Mouse (Mus musculus) heart, embryonic 10.5 days (tissue): ENCODE data around the gene Schip1. TPM values are rescaled to one million over a fixed set of nuclear protein-coding genes. Genes with fewer than 3 reads are reported as not detected.
"Not testable (repeated sequence)": the region's sequence is repeated elsewhere in the genome, so short reads cannot be mapped to it uniquely, and the experiment has no call there.

ENCODE experiments used
- DNase-seq: peaks from one replicate; pipeline ENCODE4 v3.0.0-alpha.2; 2017; ENCODE audit warnings: low spot score
- H3K27ac ChIP-seq: fragments of 300-500 bp; sonication (generic); 2 replicates; pipeline ENCODE4 v1.5.1; 2016; ENCODE audit warnings: mild to moderate bottlenecking
- H3K27me3 ChIP-seq: fragments of 300-500 bp; sonication (generic); 2 replicates; pipeline ENCODE4 v1.6.1; 2016; ENCODE audit warnings: mild to moderate bottlenecking; ENCODE audit not compliant: poor library complexity, insufficient read depth, severe bottlenecking
- H3K36me3 ChIP-seq: fragments of 300-500 bp; sonication (generic); 2 replicates; pipeline ENCODE4 v1.6.1; 2016; ENCODE audit warnings: mild to moderate bottlenecking, moderate library complexity
- H3K4me1 ChIP-seq: fragments of 300-500 bp; sonication (generic); 2 replicates; pipeline ENCODE4 v1.6.1; 2016; ENCODE audit warnings: mild to moderate bottlenecking
- H3K4me3 ChIP-seq: fragments of 300-500 bp; sonication (generic); 2 replicates; pipeline ENCODE4 v1.5.1; 2016; ENCODE audit warnings: mild to moderate bottlenecking, moderate library complexity
- H3K9me3 ChIP-seq: fragments of 300-500 bp; sonication (generic); 2 replicates; pipeline ENCODE4 v1.6.1; 2016; ENCODE audit warnings: mild to moderate bottlenecking, moderate library complexity
- WGBS: fragments of 180-500 bp; shearing (Covaris S2); methylation state at CpG from one replicate; pipeline ENCODE4 v1.1.7; 2016; 5-methylcytosine and 5-hydroxymethylcytosine counted together
- polyA plus RNA-seq: library from polyadenylated mRNA; unstranded; fragments of >200 nt; fragmentation: Nextera tagmentation; extraction: Ambion mirVana; gene quantifications from 2 replicates; pipeline ENCODE4 v1.2.1, GENCODE M21; 2016

Gene Schip1
- polyA plus RNA-seq, 1 experiment from 2014 or later, result 71.0 TPM

- WGBS, result 77% methylated on average over 4 of the region's 4 CpGs
- Histone ChIP-seq H3K27me3 (no peaks in the 10 kb centered on the region), H3K36me3 (no peaks in the 10 kb centered on the region), H3K9me3 (no peaks in the 10 kb centered on the region), H3K4me3 (no peak overlapping the region), H3K4me1 (no peaks in the 10 kb centered on the region), H3K27ac (no peak overlapping the region)
- no peak for DNase-seq
Observed at GRCm38 (mm10) chr3:68077406-68077805, 12.8 kb downstream of the Schip1 start.

GRCm38 (mm10) chr3:68085024-68085423 is 20.4 kb downstream of the Schip1 start:
- Histone ChIP-seq H3K4me3 (no peak overlapping the region), H3K27me3 (no peaks in the 10 kb centered on the region), H3K4me1 (no peaks in the 10 kb centered on the region), H3K9me3 (no peaks in the 10 kb centered on the region), H3K27ac (no peak overlapping the region), H3K36me3 (no peaks in the 10 kb centered on the region)
- DNase-seq, result no peak
- WGBS, result 88% methylated on average over 2 of the region's 2 CpGs

GRCm38 (mm10) chr3:68092108-68092507 is 27.5 kb downstream of the Schip1 start:
- no peak for DNase-seq
- no peaks in the 10 kb centered on the region for H3K4me1 ChIP-seq
- H3K27me3 ChIP-seq, result no peaks in the 10 kb centered on the region
- WGBS, result 78% methylated on average over 4 of the region's 4 CpGs
- H3K9me3 ChIP-seq, result no peaks in the 10 kb centered on the region
- no peaks in the 10 kb centered on the region for H3K36me3 ChIP-seq
- no peak overlapping the region for H3K27ac ChIP-seq
- no peak overlapping the region for H3K4me3 ChIP-seq

GRCm38 (mm10) chr3:68096724-68097431 is 32.3 kb downstream of the Schip1 start:
- whole genome bisulfite sequencing, result 77% methylated on average over 4 of the region's 4 CpGs
- Histone ChIP-seq H3K9me3 (no peaks in the 10 kb centered on the region), H3K27me3 (no peaks in the 10 kb centered on the region), H3K4me1 (no peaks in the 10 kb centered on the region), H3K27ac (no peak overlapping the region), H3K36me3 (no peaks in the 10 kb centered on the region), H3K4me3 (no peak overlapping the region)
- no peak for DNase-seq

- not testable (repeated sequence) for H3K27me3 ChIP-seq, H3K4me3 ChIP-seq, H3K4me1 ChIP-seq, DNase-seq, H3K36me3 ChIP-seq, H3K9me3 ChIP-seq, H3K27ac ChIP-seq
- WGBS, result 83% methylated on average over 6 of the region's 6 CpGs
Observed at GRCm38 (mm10) chr3:68099561-68099960, 35.0 kb downstream of the Schip1 start.

GRCm38 (mm10) chr3:68101343-68101742 is 36.7 kb downstream of the Schip1 start:
- Histone ChIP-seq H3K27me3 (no peaks in the 10 kb centered on the region), H3K27ac (no peak overlapping the region), H3K4me3 (no peak overlapping the region), H3K4me1 (no peaks in the 10 kb centered on the region), H3K36me3 (no peaks in the 10 kb centered on the region), H3K9me3 (no peaks in the 10 kb centered on the region)
- no peak for DNase-seq
- WGBS, result 63% methylated on average over 4 of the region's 4 CpGs

GRCm38 (mm10) chr3:68105081-68105685 is 40.6 kb downstream of the Schip1 start:
- no peaks in the 10 kb centered on the region for H3K4me1 ChIP-seq
- no peaks in the 10 kb centered on the region for H3K9me3 ChIP-seq
- no peak overlapping the region for H3K4me3 ChIP-seq
- no peak overlapping the region for H3K27ac ChIP-seq
- no peaks in the 10 kb centered on the region for H3K27me3 ChIP-seq
- DNase-seq, result no peak
- WGBS, result 61% methylated on average over 2 of the region's 2 CpGs
- H3K36me3 ChIP-seq, result no peaks in the 10 kb centered on the region

GRCm38 (mm10) chr3:68121338-68121737 is 56.7 kb downstream of the Schip1 start:
- Histone ChIP-seq H3K4me1 (peaks cover 7% of the 10 kb centered on the region; the same call in 1 of the 2 replicates), H3K27me3 (no peaks in the 10 kb centered on the region), H3K36me3 (no peaks in the 10 kb centered on the region), H3K4me3 (no peak overlapping the region), H3K9me3 (no peaks in the 10 kb centered on the region), H3K27ac (0 out of 2 replicates have a peak overlapping the region, but pooled peaks have one; percentile 13)
- 30% methylated on average over 5 of the region's 5 CpGs for WGBS
- DNase-seq, result peak; percentile 77

- Histone ChIP-seq H3K4me3 (no peak overlapping the region), H3K27ac (no peak overlapping the region), H3K36me3 (no peaks in the 10 kb centered on the region), H3K27me3 (no peaks in the 10 kb centered on the region), H3K9me3 (no peaks in the 10 kb centered on the region), H3K4me1 (peaks cover 3% of the 10 kb centered on the region; the same call in 1 of the 2 replicates)
- 71% methylated on average over 6 of the region's 6 CpGs for WGBS
- DNase-seq, result no peak
Observed at GRCm38 (mm10) chr3:68126284-68126856, 61.8 kb downstream of the Schip1 start.

GRCm38 (mm10) chr3:68130386-68130785 is 65.8 kb downstream of the Schip1 start:
- 68% methylated on average over 1 of the region's 1 CpGs for WGBS
- Histone ChIP-seq H3K27me3 (no peaks in the 10 kb centered on the region), H3K9me3 (no peaks in the 10 kb centered on the region; the same call in 1 of the 2 replicates), H3K4me1 (no peaks in the 10 kb centered on the region), H3K27ac (no peak overlapping the region), H3K36me3 (no peaks in the 10 kb centered on the region), H3K4me3 (no peak overlapping the region)
- no peak for DNase-seq

GRCm38 (mm10) chr3:68138833-68139627 is 74.4 kb downstream of the Schip1 start:
- H3K4me1 ChIP-seq, result no peaks in the 10 kb centered on the region
- H3K27me3 ChIP-seq, result no peaks in the 10 kb centered on the region
- 77% methylated on average over 5 of the region's 5 CpGs for WGBS
- no peaks in the 10 kb centered on the region; the same call in 1 of the 2 replicates for H3K9me3 ChIP-seq
- no peak overlapping the region for H3K4me3 ChIP-seq
- DNase-seq, result no peak
- H3K36me3 ChIP-seq, result no peaks in the 10 kb centered on the region
- no peak overlapping the region for H3K27ac ChIP-seq

GRCm38 (mm10) chr3:68150688-68151087 is 86.1 kb downstream of the Schip1 start:
- H3K4me1 ChIP-seq, result no peaks in the 10 kb centered on the region
- no peaks in the 10 kb centered on the region for H3K27me3 ChIP-seq
- WGBS, result 82% methylated on average over 8 of the region's 8 CpGs
- H3K9me3 ChIP-seq, result no peaks in the 10 kb centered on the region
- DNase-seq, result no peak
- H3K27ac ChIP-seq, result no peak overlapping the region
- H3K36me3 ChIP-seq, result no peaks in the 10 kb centered on the region
- no peak overlapping the region for H3K4me3 ChIP-seq

GRCm38 (mm10) chr3:68160175-68160574 is 95.6 kb downstream of the Schip1 start:
- Histone ChIP-seq H3K27ac (no peak overlapping the region), H3K36me3 (no peaks in the 10 kb centered on the region), H3K9me3 (no peaks in the 10 kb centered on the region), H3K27me3 (no peaks in the 10 kb centered on the region), H3K4me1 (no peaks in the 10 kb centered on the region), H3K4me3 (no peak overlapping the region)
- WGBS, result 71% methylated on average over 1 of the region's 1 CpGs
- no peak for DNase-seq
